Mouse (Mus musculus) thymus, adult 2 months (tissue): ENCODE data around the gene Rln3.
A peak's percentile ranks its signal among the peaks of the same experiment; 100 is the strongest.

Source experiments
- CTCF ChIP-seq: fragments of 200-500 bp; IDR thresholded peaks from 2 replicates; pipeline ENCODE4 v1.5.1; 2012; ENCODE audit warnings: mild to moderate bottlenecking, control low read depth, low read length, moderate library complexity, borderline replicate concordance; ENCODE audit not compliant: control insufficient read depth, poor library complexity, insufficient read depth; ENCODE audit errors: extremely low read depth
- POLR2A ChIP-seq: fragments of 200-500 bp; IDR thresholded peaks from 2 replicates; pipeline ENCODE4 v1.6.1; 2012; ENCODE audit warnings: mild to moderate bottlenecking, low read length, control low read depth, moderate library complexity; ENCODE audit not compliant: control insufficient read depth, poor library complexity, insufficient read depth; ENCODE audit errors: extremely low read depth

- no peak for TF ChIP-seq POLR2A
- peak; percentile 86 for TF ChIP-seq CTCF
These were observed 20.6 kb downstream of the Rln3 start for GRCm38 (mm10) chr8:84024171-84024570.
